Mouse (Mus musculus) forebrain, embryonic 10.5 days (tissue): Measurements from ENCODE around the gene Usb1. TPM values are rescaled to one million over a fixed set of nuclear protein-coding genes. Genes with fewer than 3 reads are reported as not detected.

Experiments
- DNase-seq: peaks from one replicate; pipeline ENCODE4 v3.0.0-alpha.2; 2017; ENCODE audit warnings: low spot score; ENCODE audit errors: extremely low spot score
- H3K27ac ChIP-seq: fragments of 300-500 bp; sonication (generic); 2 replicates; pipeline ENCODE4 v1.5.1; 2016; ENCODE audit warnings: mild to moderate bottlenecking
- H3K27me3 ChIP-seq: fragments of 300-500 bp; sonication (generic); 2 replicates; pipeline ENCODE4 v1.6.1; 2016; ENCODE audit warnings: mild to moderate bottlenecking; ENCODE audit not compliant: poor library complexity, severe bottlenecking
- H3K36me3 ChIP-seq: fragments of 300-500 bp; sonication (generic); replicated peaks from 2 replicates; pipeline ENCODE4 v1.6.1; 2016; ENCODE audit warnings: mild to moderate bottlenecking, moderate library complexity
- H3K4me1 ChIP-seq: fragments of 300-500 bp; sonication (generic); 2 replicates; pipeline ENCODE4 v1.6.1; 2016
- H3K4me3 ChIP-seq: fragments of 300-500 bp; sonication (generic); 2 replicates; pipeline ENCODE4 v1.5.1; 2016; ENCODE audit warnings: mild to moderate bottlenecking, moderate library complexity
- H3K9me3 ChIP-seq: fragments of 300-500 bp; sonication (generic); 2 replicates; pipeline ENCODE4 v1.6.1; 2016; ENCODE audit warnings: mild to moderate bottlenecking, moderate library complexity
- WGBS: fragments of 180-500 bp; shearing (Covaris S2); methylation state at CpG from one replicate; pipeline ENCODE4 v1.1.7; 2016; 5-methylcytosine and 5-hydroxymethylcytosine counted together
- polyA plus RNA-seq: library from polyadenylated mRNA; unstranded; fragments of >200 nt; fragmentation: Nextera tagmentation; extraction: Ambion mirVana; gene quantifications from 2 replicates; pipeline ENCODE4 v1.2.1, GENCODE M21; 2016

Gene Usb1
- polyA plus RNA-seq, result 50.5 and 53.1 TPM in 2 replicates

- peak; percentile 96 for DNase-seq
These were observed at the start of gene Usb1, which contains the start of gene Zfp319 for GRCm38 (mm10) chr8:95331720-95332436. TSS of gene Usb1 (plus strand) at chr8:95332284. TSS of gene Zfp319 (minus strand) at chr8:95331950.

GRCm38 (mm10) chr8:95289066-95289650 is 42.9 kb upstream of the Usb1 start:
- H3K4me1 ChIP-seq, result peaks cover 3% of the 10 kb centered on the region; the same call in 1 of the 2 replicates
- H3K9me3 ChIP-seq, result no peaks in the 10 kb centered on the region
- no peak overlapping the region for H3K27ac ChIP-seq
- 77% methylated on average over 6 of the region's 6 CpGs for WGBS
- no peak overlapping the region for H3K4me3 ChIP-seq
- no peak for DNase-seq
- H3K36me3 ChIP-seq, result no peaks in the 10 kb centered on the region
- no peaks in the 10 kb centered on the region for H3K27me3 ChIP-seq

More at GRCm38 (mm10) chr8:95331720-95332436, at the start of gene Usb1, which contains the start of gene Zfp319:
- Histone ChIP-seq H3K4me1 (peaks cover 34% of the 10 kb centered on the region), H3K4me3 (peak within 1 kb of the TSS; percentile 89), H3K36me3 (peaks cover 50% of the 10 kb centered on the region), H3K9me3 (peaks cover 3% of the 10 kb centered on the region; the same call in 1 of the 2 replicates), H3K27me3 (peaks cover 7% of the 10 kb centered on the region), H3K27ac (peak within 1 kb of the TSS; percentile 96)
- under 1% methylated on average over 64 of the region's 80 CpGs for WGBS

- H3K27ac ChIP-seq, result no peak overlapping the region
- H3K4me1 ChIP-seq, result peaks cover 6% of the 10 kb centered on the region
- H3K36me3 ChIP-seq, result no peaks in the 10 kb centered on the region
- no peak for DNase-seq
- H3K4me3 ChIP-seq, result no peak overlapping the region
- H3K27me3 ChIP-seq, result no peaks in the 10 kb centered on the region
- H3K9me3 ChIP-seq, result no peaks in the 10 kb centered on the region
- WGBS, result 83% methylated on average over 11 of the region's 11 CpGs
These were observed 38.9 kb upstream of the Usb1 start for GRCm38 (mm10) chr8:95293172-95293571.

- Histone ChIP-seq H3K27me3 (no peaks in the 10 kb centered on the region), H3K27ac (no peak overlapping the region), H3K36me3 (no peaks in the 10 kb centered on the region), H3K9me3 (no peaks in the 10 kb centered on the region), H3K4me1 (peaks cover 6% of the 10 kb centered on the region), H3K4me3 (no peak overlapping the region)
- no peak for DNase-seq
- 84% methylated on average over 7 of the region's 7 CpGs for WGBS
These were observed 38.2 kb upstream of the Usb1 start for GRCm38 (mm10) chr8:95293891-95294290.

- DNase-seq, result no peak
- H3K27ac ChIP-seq, result no peak overlapping the region
- peaks cover 11% of the 10 kb centered on the region for H3K4me1 ChIP-seq
- no peak overlapping the region for H3K4me3 ChIP-seq
- H3K9me3 ChIP-seq, result no peaks in the 10 kb centered on the region
- WGBS, result 31% methylated on average over 5 of the region's 5 CpGs
- no peaks in the 10 kb centered on the region for H3K36me3 ChIP-seq
- H3K27me3 ChIP-seq, result no peaks in the 10 kb centered on the region
These were observed 29.7 kb upstream of the Usb1 start for GRCm38 (mm10) chr8:95302410-95302809.

- 76% methylated on average over 4 of the region's 4 CpGs for WGBS
- Histone ChIP-seq H3K27me3 (no peaks in the 10 kb centered on the region), H3K4me1 (peaks cover 10% of the 10 kb centered on the region), H3K36me3 (no peaks in the 10 kb centered on the region), H3K9me3 (no peaks in the 10 kb centered on the region), H3K4me3 (no peak overlapping the region), H3K27ac (no peak overlapping the region)
- no peak for DNase-seq
These were observed 26.6 kb upstream of the Usb1 start for GRCm38 (mm10) chr8:95305526-95305925.

GRCm38 (mm10) chr8:95306431-95306830 is 25.7 kb upstream of the Usb1 start, which contains the start of gene Cngb1:
TSS of gene Cngb1 (minus strand) at chr8:95306585.
- WGBS, result 50% methylated on average over 6 of the region's 6 CpGs
- no peak within 1 kb of the TSS for H3K27ac ChIP-seq
- DNase-seq, result no peak
- peaks cover 17% of the 10 kb centered on the region for H3K4me1 ChIP-seq
- H3K27me3 ChIP-seq, result no peaks in the 10 kb centered on the region; the same call in 1 of the 2 replicates
- no peaks in the 10 kb centered on the region for H3K36me3 ChIP-seq
- no peaks in the 10 kb centered on the region for H3K9me3 ChIP-seq
- H3K4me3 ChIP-seq, result no peak within 1 kb of the TSS

GRCm38 (mm10) chr8:95310342-95310970 is 21.6 kb upstream of the Usb1 start, which contains the start of gene Tepp:
TSS of gene Tepp (plus strand) at chr8:95310566.
- whole genome bisulfite sequencing, result 21% methylated on average over 6 of the region's 6 CpGs
- Histone ChIP-seq H3K4me3 (no peak within 1 kb of the TSS), H3K27me3 (peaks cover 4% of the 10 kb centered on the region; the same call in 1 of the 2 replicates), H3K36me3 (no peaks in the 10 kb centered on the region), H3K4me1 (peaks cover 19% of the 10 kb centered on the region), H3K9me3 (no peaks in the 10 kb centered on the region), H3K27ac (no peak within 1 kb of the TSS)
- no peak for DNase-seq

- no peak for DNase-seq
- Histone ChIP-seq H3K4me1 (peaks cover 15% of the 10 kb centered on the region), H3K9me3 (no peaks in the 10 kb centered on the region), H3K27me3 (peaks cover 4% of the 10 kb centered on the region; the same call in 1 of the 2 replicates), H3K27ac (no peak overlapping the region), H3K4me3 (no peak overlapping the region), H3K36me3 (no peaks in the 10 kb centered on the region)
- 66% methylated on average over 18 of the region's 18 CpGs for WGBS
These were observed 19.2 kb upstream of the Usb1 start for GRCm38 (mm10) chr8:95312836-95313235.

- Histone ChIP-seq H3K9me3 (no peaks in the 10 kb centered on the region), H3K4me3 (no peak overlapping the region), H3K4me1 (peaks cover 15% of the 10 kb centered on the region), H3K36me3 (no peaks in the 10 kb centered on the region), H3K27ac (no peak overlapping the region), H3K27me3 (peaks cover 12% of the 10 kb centered on the region)
- no peak for DNase-seq
- WGBS, result 89% methylated on average over 6 of the region's 6 CpGs
These were observed 18.2 kb upstream of the Usb1 start for GRCm38 (mm10) chr8:95313857-95314256.

GRCm38 (mm10) chr8:95314707-95315106 is 17.4 kb upstream of the Usb1 start:
- no peak overlapping the region for H3K27ac ChIP-seq
- peaks cover 16% of the 10 kb centered on the region for H3K4me1 ChIP-seq
- 85% methylated on average over 2 of the region's 2 CpGs for WGBS
- H3K36me3 ChIP-seq, result no peaks in the 10 kb centered on the region
- DNase-seq, result no peak
- H3K27me3 ChIP-seq, result peaks cover 21% of the 10 kb centered on the region
- no peaks in the 10 kb centered on the region for H3K9me3 ChIP-seq
- no peak overlapping the region for H3K4me3 ChIP-seq

- DNase-seq, result no peak
- Histone ChIP-seq H3K27me3 (peaks cover 27% of the 10 kb centered on the region), H3K4me3 (no peak overlapping the region), H3K4me1 (peaks cover 20% of the 10 kb centered on the region), H3K27ac (no peak overlapping the region), H3K9me3 (no peaks in the 10 kb centered on the region), H3K36me3 (no peaks in the 10 kb centered on the region)
- WGBS, result 93% methylated on average over 1 of the region's 1 CpGs
These were observed 16.7 kb upstream of the Usb1 start for GRCm38 (mm10) chr8:95315350-95315749.
